Mouse (Mus musculus) limb, embryonic 15.5 days (tissue): ENCODE measurements around the gene Cep85l. TPM values are rescaled to one million over a fixed set of nuclear protein-coding genes. Genes with fewer than 3 reads are reported as not detected.

ENCODE experiments used
- ATAC-seq: fragments of 200-750 bp; cut with Nextera tagmentation; 2 replicates; pipeline ENCODE4 v1.8.0; 2017; ENCODE audit warnings: low read depth, moderate TSS enrichment; ENCODE audit not compliant: insufficient number of reproducible peaks, low FRiP score, low TSS enrichment
- H3K27ac ChIP-seq: fragments of 300-500 bp; sonication (generic); 2 replicates; pipeline ENCODE4 v1.5.1; 2015; ENCODE audit warnings: moderate library complexity, mild to moderate bottlenecking, inconsistent platforms
- H3K27me3 ChIP-seq: fragments of 300-500 bp; sonication (generic); 2 replicates; pipeline ENCODE4 v1.6.1; 2015; ENCODE audit warnings: inconsistent platforms
- H3K36me3 ChIP-seq: fragments of 300-500 bp; sonication (generic); 2 replicates; pipeline ENCODE4 v1.6.1; 2015; ENCODE audit warnings: inconsistent platforms
- H3K4me1 ChIP-seq: fragments of 300-500 bp; sonication (generic); 2 replicates; pipeline ENCODE4 v1.6.1; 2015; ENCODE audit warnings: inconsistent platforms
- H3K4me2 ChIP-seq: fragments of 300-500 bp; sonication (generic); 2 replicates; pipeline ENCODE4 v1.6.1; 2015; ENCODE audit warnings: mild to moderate bottlenecking, inconsistent platforms
- H3K4me3 ChIP-seq: fragments of 300-500 bp; sonication (generic); 2 replicates; pipeline ENCODE4 v1.5.1; 2015; ENCODE audit warnings: mild to moderate bottlenecking, inconsistent platforms
- H3K9ac ChIP-seq: fragments of 300-500 bp; sonication (generic); 2 replicates; pipeline ENCODE4 v1.6.1; 2015; ENCODE audit warnings: inconsistent platforms
- H3K9me3 ChIP-seq: fragments of 300-500 bp; sonication (generic); 2 replicates; pipeline ENCODE4 v1.6.1; 2016; ENCODE audit warnings: inconsistent platforms
- WGBS: fragments of 180-500 bp; shearing (Covaris S2); methylation state at CpG from one replicate; pipeline ENCODE4 v1.1.7; 2015; 5-methylcytosine and 5-hydroxymethylcytosine counted together
- polyA plus RNA-seq: library from polyadenylated mRNA; unstranded; fragments of >200 nt; fragmentation: Nextera tagmentation; extraction: Ambion mirVana; gene quantifications from 2 replicates; pipeline ENCODE4 v1.2.1, GENCODE M21; 2015

The Cep85l gene
- polyA plus RNA-seq, 1 experiment from 2014 or later = 5.9 TPM

GRCm38 (mm10) chr10:53388227-53388920, 8.6 kb upstream of the Cep85l start:
- H3K9me3 ChIP-seq = no peaks in the 10 kb centered on the region
- no peak overlapping the region for H3K4me2 ChIP-seq
- no peaks in the 10 kb centered on the region for H3K4me1 ChIP-seq
- H3K4me3 ChIP-seq = no peak overlapping the region
- 59% methylated on average over 6 of the region's 6 CpGs for WGBS
- H3K27me3 ChIP-seq = no peaks in the 10 kb centered on the region
- H3K36me3 ChIP-seq = no peaks in the 10 kb centered on the region
- ATAC-seq = no peak
- no peak overlapping the region for H3K27ac ChIP-seq
- H3K9ac ChIP-seq = no peak overlapping the region

GRCm38 (mm10) chr10:53385438-53385837, 5.7 kb upstream of the Cep85l start:
- Histone ChIP-seq H3K27me3 (no peaks in the 10 kb centered on the region), H3K9me3 (no peaks in the 10 kb centered on the region), H3K4me1 (no peaks in the 10 kb centered on the region), H3K4me3 (no peak overlapping the region), H3K27ac (no peak overlapping the region), H3K36me3 (no peaks in the 10 kb centered on the region), H3K4me2 (no peak overlapping the region), H3K9ac (no peak overlapping the region)
- no peak for ATAC-seq
- 61% methylated on average over 5 of the region's 5 CpGs for WGBS

GRCm38 (mm10) chr10:53384896-53385295, 5.1 kb upstream of the Cep85l start:
- Histone ChIP-seq H3K36me3 (no peaks in the 10 kb centered on the region), H3K9me3 (no peaks in the 10 kb centered on the region), H3K27ac (no peak overlapping the region), H3K4me3 (no peak overlapping the region), H3K27me3 (no peaks in the 10 kb centered on the region), H3K4me1 (peaks cover 3% of the 10 kb centered on the region), H3K4me2 (no peak overlapping the region), H3K9ac (no peak overlapping the region)
- 76% methylated on average over 1 of the region's 1 CpGs for WGBS
- no peak for ATAC-seq

GRCm38 (mm10) chr10:53382696-53383365, 3.1 kb upstream of the Cep85l start:
- WGBS = 65% methylated on average over 7 of the region's 7 CpGs
- H3K9me3 ChIP-seq = no peaks in the 10 kb centered on the region
- H3K4me2 ChIP-seq = no peak overlapping the region
- H3K27me3 ChIP-seq = no peaks in the 10 kb centered on the region
- H3K4me1 ChIP-seq = peaks cover 3% of the 10 kb centered on the region
- H3K27ac ChIP-seq = no peak overlapping the region
- no peak overlapping the region for H3K9ac ChIP-seq
- no peaks in the 10 kb centered on the region for H3K36me3 ChIP-seq
- no peak for ATAC-seq
- no peak overlapping the region for H3K4me3 ChIP-seq

- Histone ChIP-seq H3K27ac (peak overlapping the region; percentile 99), H3K4me1 (peaks cover 8% of the 10 kb centered on the region), H3K9me3 (no peaks in the 10 kb centered on the region), H3K4me3 (peak overlapping the region; percentile 87), H3K36me3 (no peaks in the 10 kb centered on the region), H3K4me2 (peak overlapping the region; percentile 54), H3K9ac (peak overlapping the region; percentile 97), H3K27me3 (no peaks in the 10 kb centered on the region)
- under 1% methylated on average over 59 of the region's 59 CpGs for WGBS
- ATAC-seq = peak; percentile 76
These were observed 602 bp downstream of the Cep85l start for GRCm38 (mm10) chr10:53378981-53379708.

- H3K4me2 ChIP-seq = peak overlapping the region; percentile 54
- peak overlapping the region; percentile 87 for H3K4me3 ChIP-seq
- ATAC-seq = no peak
- peaks cover 8% of the 10 kb centered on the region for H3K4me1 ChIP-seq
- H3K27me3 ChIP-seq = no peaks in the 10 kb centered on the region
- H3K36me3 ChIP-seq = no peaks in the 10 kb centered on the region
- no peak overlapping the region for H3K9ac ChIP-seq
- WGBS = 69% methylated on average over 6 of the region's 6 CpGs
- H3K27ac ChIP-seq = no peak overlapping the region
- H3K9me3 ChIP-seq = no peaks in the 10 kb centered on the region
These were observed 1.5 kb downstream of the Cep85l start for GRCm38 (mm10) chr10:53378296-53378695.

GRCm38 (mm10) chr10:53377096-53377495, 2.7 kb downstream of the Cep85l start:
- no peak for ATAC-seq
- H3K4me2 ChIP-seq = 0 out of 2 replicates have a peak overlapping the region, but pooled peaks have one; percentile 7
- H3K27me3 ChIP-seq = no peaks in the 10 kb centered on the region
- H3K27ac ChIP-seq = no peak overlapping the region
- H3K4me3 ChIP-seq = no peak overlapping the region
- peaks cover 8% of the 10 kb centered on the region for H3K4me1 ChIP-seq
- no peaks in the 10 kb centered on the region for H3K36me3 ChIP-seq
- no peaks in the 10 kb centered on the region for H3K9me3 ChIP-seq
- H3K9ac ChIP-seq = no peak overlapping the region

- H3K36me3 ChIP-seq = peaks cover 11% of the 10 kb centered on the region
- no peaks in the 10 kb centered on the region for H3K27me3 ChIP-seq
- H3K9me3 ChIP-seq = no peaks in the 10 kb centered on the region
- no peak overlapping the region for H3K27ac ChIP-seq
- H3K4me2 ChIP-seq = no peak overlapping the region
- ATAC-seq = no peak
- H3K9ac ChIP-seq = no peak overlapping the region
- peaks cover 5% of the 10 kb centered on the region for H3K4me1 ChIP-seq
- WGBS = 86% methylated on average over 6 of the region's 6 CpGs
- no peak overlapping the region for H3K4me3 ChIP-seq
These were observed 5.7 kb downstream of the Cep85l start for GRCm38 (mm10) chr10:53373885-53374578.

- no peak for ATAC-seq
- WGBS = 92% methylated on average over 2 of the region's 2 CpGs
- Histone ChIP-seq H3K36me3 (peaks cover 11% of the 10 kb centered on the region), H3K27me3 (no peaks in the 10 kb centered on the region), H3K9me3 (no peaks in the 10 kb centered on the region), H3K4me1 (peaks cover 2% of the 10 kb centered on the region; the same call in 1 of the 2 replicates), H3K4me3 (no peak overlapping the region), H3K9ac (no peak overlapping the region), H3K27ac (no peak overlapping the region), H3K4me2 (no peak overlapping the region)
These were observed 12.5 kb downstream of the Cep85l start for GRCm38 (mm10) chr10:53367265-53367664.

- H3K4me3 ChIP-seq = no peak overlapping the region
- H3K9me3 ChIP-seq = no peaks in the 10 kb centered on the region
- no peak overlapping the region for H3K27ac ChIP-seq
- no peak overlapping the region for H3K9ac ChIP-seq
- H3K36me3 ChIP-seq = no peaks in the 10 kb centered on the region; the same call in 1 of the 2 replicates
- ATAC-seq = no peak
- H3K4me2 ChIP-seq = no peak overlapping the region
- peaks cover 2% of the 10 kb centered on the region; the same call in 1 of the 2 replicates for H3K4me1 ChIP-seq
- H3K27me3 ChIP-seq = no peaks in the 10 kb centered on the region
These were observed 15.4 kb downstream of the Cep85l start for GRCm38 (mm10) chr10:53364311-53364710.

GRCm38 (mm10) chr10:53359016-53359415, 20.7 kb downstream of the Cep85l start:
- 89% methylated on average over 3 of the region's 3 CpGs for WGBS
- ATAC-seq = no peak

More at GRCm38 (mm10) chr10:53359016-53359415, 20.7 kb downstream of the Cep85l start:
- H3K9ac ChIP-seq = no peak overlapping the region
- H3K4me1 ChIP-seq = no peaks in the 10 kb centered on the region
- no peaks in the 10 kb centered on the region for H3K9me3 ChIP-seq
- H3K4me2 ChIP-seq = no peak overlapping the region
- H3K27me3 ChIP-seq = no peaks in the 10 kb centered on the region
- no peak overlapping the region for H3K27ac ChIP-seq
- no peak overlapping the region for H3K4me3 ChIP-seq
- H3K36me3 ChIP-seq = peaks cover 12% of the 10 kb centered on the region
